ENCODE assay signal across 8 mouse cellular contexts in the genomic region with DNA sequence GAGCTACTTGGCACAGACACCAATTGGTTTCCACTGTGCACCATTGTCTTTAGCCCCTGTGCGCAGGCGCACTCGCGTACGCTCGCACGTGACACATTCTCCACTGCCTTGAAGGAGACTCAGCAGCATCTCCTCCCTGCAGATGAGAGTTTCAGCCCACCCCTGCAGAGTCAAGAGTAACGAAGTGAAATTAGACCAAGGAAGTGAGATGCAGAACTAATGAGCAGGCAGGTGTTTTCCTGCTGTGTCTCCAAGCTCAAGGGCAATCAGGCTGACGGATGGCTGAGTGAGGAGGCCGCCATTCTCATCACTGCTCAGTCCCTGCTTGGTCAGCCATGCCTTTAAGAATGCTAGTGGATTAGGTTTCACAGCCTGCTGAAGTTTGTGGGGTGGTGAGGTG. TPM values are rescaled to one million over a fixed set of nuclear protein-coding genes. Genes with fewer than 3 reads are reported as not detected.
DNase-seq lines count a peak whose midpoint lies in the region; ATAC-seq and TF ChIP-seq lines count a peak whose summit lies in the region.
"Had no signal": no experiment of that assay in that cellular context is flagged by ENCODE, and none has a peak within 500 bp of the region (broad histone marks: within the 10 kb centered on the region; RNA-seq: fewer than 3 reads in every experiment).

No protein-coding gene starts in this region.

- H3K9ac ChIP-seq in kidney, embryonic 15.5 days = no peak overlapping the region
- no peak overlapping the region for H3K9ac ChIP-seq in stomach, postnatal 0 days (ENCODE audit: low read length)
- no peak overlapping the region for H3K9ac ChIP-seq in liver, embryonic 12.5 days

- 0 out of 2 replicates have a peak, but pooled peaks cover 4% of the 10 kb centered on the region for H3K9me3 ChIP-seq in forebrain, embryonic 10.5 days
- H3K9me3 ChIP-seq in kidney, embryonic 15.5 days (replicated peaks) = no peaks in the 10 kb centered on the region
- H3K9me3 ChIP-seq in stomach, postnatal 0 days (ENCODE audit: control insufficient read depth, low read length) = no peaks in the 10 kb centered on the region
- no peaks in the 10 kb centered on the region for H3K9me3 ChIP-seq in liver, embryonic 12.5 days (replicated peaks)

- no peaks in the 10 kb centered on the region for H3K27me3 ChIP-seq in forebrain, embryonic 10.5 days (ENCODE audit: poor library complexity, severe bottlenecking)
- no peaks in the 10 kb centered on the region for H3K27me3 ChIP-seq in kidney, embryonic 15.5 days
- H3K27me3 ChIP-seq in stomach, postnatal 0 days (ENCODE audit: control insufficient read depth, insufficient read depth, low read length) = no peaks in the 10 kb centered on the region
- H3K27me3 ChIP-seq in liver, embryonic 12.5 days (replicated peaks) = 0 out of 2 replicates have a peak, but pooled peaks cover 7% of the 10 kb centered on the region

- TF ChIP-seq EP300 in stomach, postnatal 0 days (optimal IDR thresholded peaks at IDR 0.05) = no peak

- peak; percentile 94 for ATAC-seq in kidney, embryonic 15.5 days (replicated peaks; ENCODE audit: low FRiP score)
- ATAC-seq in stomach, postnatal 0 days (ENCODE audit: low FRiP score, low TSS enrichment) = no peak
- ATAC-seq in liver, embryonic 12.5 days = no peak

- peaks cover 7% of the 10 kb centered on the region for H3K4me1 ChIP-seq in forebrain, embryonic 10.5 days
- H3K4me1 ChIP-seq in kidney, embryonic 15.5 days = peaks cover 11% of the 10 kb centered on the region; the same call in 1 of the 2 replicates
- H3K4me1 ChIP-seq in stomach, postnatal 0 days (replicated peaks; ENCODE audit: control insufficient read depth, insufficient read depth) = no peaks in the 10 kb centered on the region
- H3K4me1 ChIP-seq in liver, embryonic 12.5 days = peaks cover 4% of the 10 kb centered on the region; the same call in 1 of the 2 replicates

- no peak overlapping the region for H3K4me3 ChIP-seq in forebrain, embryonic 10.5 days
- H3K4me3 ChIP-seq in kidney, embryonic 15.5 days (replicated peaks) = peak overlapping the region; percentile 20; the same call in 1 of the 2 replicates
- no peak overlapping the region for H3K4me3 ChIP-seq in stomach, postnatal 0 days (ENCODE audit: low read depth, low read length)
- H3K4me3 ChIP-seq in liver, embryonic 12.5 days = no peak overlapping the region

- no peak for TF ChIP-seq CTCF in stomach, postnatal 0 days (IDR thresholded peaks at IDR 0.05; ENCODE audit: low read depth)

- peak overlapping the region; percentile 44 for H3K4me2 ChIP-seq in kidney, embryonic 15.5 days
- no peak overlapping the region for H3K4me2 ChIP-seq in stomach, postnatal 0 days (replicated peaks; ENCODE audit: low read depth)
- no peak overlapping the region for H3K4me2 ChIP-seq in liver, embryonic 12.5 days

- WGBS in forebrain, embryonic 10.5 days = 68% methylated on average over 10 of the region's 10 CpGs
- WGBS in kidney, embryonic 15.5 days = 32% methylated on average over 10 of the region's 10 CpGs
- WGBS in stomach, postnatal 0 days = 68% methylated on average over 10 of the region's 10 CpGs
- WGBS in liver, embryonic 12.5 days (ENCODE audit: insufficient replicate concordance) = 70% methylated on average over 10 of the region's 10 CpGs

- 0 out of 2 replicates have a peak overlapping the region, but pooled peaks have one; percentile 35 for H3K27ac ChIP-seq in forebrain, embryonic 10.5 days
- H3K27ac ChIP-seq in kidney, embryonic 15.5 days = peak overlapping the region; percentile 88
- H3K27ac ChIP-seq in stomach, postnatal 0 days (replicated peaks) = no peak overlapping the region
- H3K27ac ChIP-seq in liver, embryonic 12.5 days = no peak overlapping the region

- H3K36me3 ChIP-seq in forebrain, embryonic 10.5 days (replicated peaks) = no peaks in the 10 kb centered on the region
- no peaks in the 10 kb centered on the region for H3K36me3 ChIP-seq in kidney, embryonic 15.5 days
- H3K36me3 ChIP-seq in stomach, postnatal 0 days (ENCODE audit: control insufficient read depth, insufficient read depth, low read length) = no peaks in the 10 kb centered on the region
- H3K36me3 ChIP-seq in liver, embryonic 12.5 days = no peaks in the 10 kb centered on the region

- DNase-seq in spleen, postnatal 36 days (ENCODE audit: low spot score in 2 of 2) = peak; percentile 7 to 12
- DNase-seq in spleen, adult 18-20 months = no peak
- DNase-seq in forebrain, embryonic 10.5 days (ENCODE audit: extremely low spot score, low spot score) = no peak
- no peak for DNase-seq in stomach, postnatal 0 days (ENCODE audit: low spot score)
- DNase-seq in layer of hippocampus, postnatal 14 days (ENCODE audit: low spot score in 2 of 2) = no peak

RNA-seq across cellular contexts. Expression of a gene that starts 6.9 kb away (rescaled TPM):
- polyA plus RNA-seq in forebrain, embryonic 10.5 days (2016; fragmentation: Nextera tagmentation; extraction: Ambion mirVana) = 14.5 and 15.6 TPM in 2 replicates
- polyA plus RNA-seq in kidney, embryonic 15.5 days (2015; fragmentation: Nextera tagmentation; extraction: Ambion mirVana) = 17.6 and 22.8 TPM in 2 replicates
- polyA plus RNA-seq in stomach, postnatal 0 days (2015; fragmentation: Nextera tagmentation; extraction: Ambion mirVana) = 10.3 and 10.4 TPM in 2 replicates
- 4.9 and 6.8 TPM in 2 replicates for polyA plus RNA-seq in liver, embryonic 12.5 days (2016; fragmentation: Nextera tagmentation; extraction: Ambion mirVana)
- 10 to 100 TPM; 23.7 to 29.8 TPM for total RNA-seq in layer of hippocampus, postnatal 14 days (2021)

RNA-seq across cellular contexts. Expression of a gene that starts 29.8 kb away (rescaled TPM):
- polyA plus RNA-seq in forebrain, embryonic 10.5 days (2016; fragmentation: Nextera tagmentation; extraction: Ambion mirVana) = 0.11 and 0.21 TPM in 2 replicates
- polyA plus RNA-seq in kidney, embryonic 15.5 days (2015; fragmentation: Nextera tagmentation; extraction: Ambion mirVana) = 2.5 and 3.7 TPM in 2 replicates
- 0.28 and 0.67 TPM in 2 replicates for polyA plus RNA-seq in stomach, postnatal 0 days (2015; fragmentation: Nextera tagmentation; extraction: Ambion mirVana)
- 0.13 and 0.39 TPM in 2 replicates for polyA plus RNA-seq in liver, embryonic 12.5 days (2016; fragmentation: Nextera tagmentation; extraction: Ambion mirVana)
- under 1 TPM; 0.43 to 0.78 TPM for total RNA-seq in layer of hippocampus, postnatal 14 days (2021)
- total RNA-seq: hematopoietic stem cell, adult 5-6 weeks had no signal

RNA-seq across cellular contexts. Expression of a gene that starts 54.2 kb away (rescaled TPM):
- polyA plus RNA-seq in forebrain, embryonic 10.5 days (2016; fragmentation: Nextera tagmentation; extraction: Ambion mirVana) = 3.3 TPM in 2 replicates
- polyA plus RNA-seq in kidney, embryonic 15.5 days (2015; fragmentation: Nextera tagmentation; extraction: Ambion mirVana) = 14.6 and 15.0 TPM in 2 replicates
- polyA plus RNA-seq in stomach, postnatal 0 days (2015; fragmentation: Nextera tagmentation; extraction: Ambion mirVana) = 0.29 TPM in 2 replicates
- 0.10 and 0.29 TPM in 2 replicates for polyA plus RNA-seq in liver, embryonic 12.5 days (2016; fragmentation: Nextera tagmentation; extraction: Ambion mirVana)
- total RNA-seq in layer of hippocampus, postnatal 14 days (2021) = 1 to 10 TPM in 1 of 2 experiments, under 1 TPM in 1; 0.67 to 1.2 TPM
- total RNA-seq: hematopoietic stem cell, adult 5-6 weeks had no signal

Comparison
In these comparisons a context has a peak if more than half of its experiments do, and no peak if none do; other contexts are left out.
1. DNase-seq: peak in spleen, postnatal 36 days (2 of 2); none in spleen, adult 18-20 months (0 of 2), forebrain, embryonic 10.5 days (single experiment), stomach, postnatal 0 days (single experiment) and layer of hippocampus, postnatal 14 days (0 of 2).
2. H3K27ac ChIP-seq: peak in forebrain, embryonic 10.5 days (single experiment) and kidney, embryonic 15.5 days (single experiment); none in stomach, postnatal 0 days (single experiment) and liver, embryonic 12.5 days (single experiment).